Mouse (Mus musculus): ENCODE data around the gene Eefsec.

Eefsec gene

GRCm38 (mm10) chr6:88412604-88413003 lies 33.7 kb downstream of the Eefsec start:
- peak; percentile 19 for DNase-seq

- no peak for DNase-seq
Observed at GRCm38 (mm10) chr6:88409492-88409891, 36.8 kb downstream of the Eefsec start.

GRCm38 (mm10) chr6:88400451-88400850 lies 45.9 kb downstream of the Eefsec start:
- DNase-seq, result no peak

- DNase-seq, result no peak
Observed at GRCm38 (mm10) chr6:88397985-88398384, 48.4 kb downstream of the Eefsec start.

DNA sequence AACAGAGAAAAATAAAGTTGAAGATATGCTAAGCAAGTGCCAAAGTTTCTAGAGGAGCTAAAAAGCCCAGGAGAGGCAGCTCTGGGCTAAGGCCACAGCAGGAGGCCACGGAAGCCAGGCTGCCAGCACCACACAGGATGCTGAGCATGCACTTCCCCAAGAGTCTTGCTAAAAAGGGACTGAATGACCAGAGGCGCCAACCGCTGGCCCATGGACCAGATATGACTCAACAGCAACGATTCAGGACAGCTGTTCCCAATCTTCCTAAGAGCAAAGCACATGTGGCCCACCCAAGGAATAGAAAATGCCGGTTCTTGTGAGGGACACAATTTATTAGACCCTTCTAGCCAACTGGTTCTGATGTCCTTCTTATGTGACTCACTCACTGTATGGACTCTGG lies 57.4 kb downstream of the Eefsec start:
- no peak for DNase-seq

DNA sequence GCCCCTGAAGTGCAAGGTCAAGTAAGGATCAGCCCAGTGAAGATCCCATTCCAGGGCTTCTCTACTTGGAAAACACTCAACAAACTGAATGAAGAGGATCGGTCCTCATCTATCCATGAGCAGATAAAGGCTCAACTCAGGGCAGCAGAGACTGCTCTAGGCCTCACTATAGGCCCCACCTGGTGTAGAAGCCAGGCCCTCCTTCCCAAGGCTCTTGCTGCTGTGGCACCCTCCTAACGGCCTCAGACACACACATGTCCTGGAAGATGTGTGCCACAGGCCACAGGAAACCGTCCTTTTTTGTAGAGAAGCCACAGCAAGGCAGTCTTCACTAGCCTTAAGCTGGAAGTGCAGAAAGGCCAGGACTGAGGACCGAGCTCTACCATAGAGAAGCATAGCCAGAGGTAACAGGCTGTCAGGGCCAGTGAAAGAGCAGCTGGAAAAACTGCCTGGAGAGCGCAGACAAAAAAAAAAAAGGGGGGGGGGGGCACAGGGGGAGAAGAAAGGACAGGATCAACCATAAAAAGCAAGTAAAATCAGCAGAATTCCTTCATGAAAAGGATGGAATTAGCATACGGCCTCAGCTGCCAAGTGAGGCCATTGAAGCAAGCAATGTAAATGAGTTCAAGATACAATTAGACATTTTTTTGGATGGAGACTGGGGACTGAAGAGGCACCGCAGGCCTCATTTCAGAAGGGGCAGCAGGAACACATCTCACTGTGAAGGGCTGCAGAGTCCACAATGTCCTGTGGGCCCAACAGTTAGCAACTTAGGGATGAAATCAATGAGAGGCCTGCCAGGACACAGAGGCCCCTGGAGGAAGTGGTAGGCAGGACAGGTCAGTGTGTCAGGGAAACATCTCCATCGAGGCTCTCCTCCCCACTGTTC lies 58.3 kb downstream of the Eefsec start:
- no peak for DNase-seq

DNA sequence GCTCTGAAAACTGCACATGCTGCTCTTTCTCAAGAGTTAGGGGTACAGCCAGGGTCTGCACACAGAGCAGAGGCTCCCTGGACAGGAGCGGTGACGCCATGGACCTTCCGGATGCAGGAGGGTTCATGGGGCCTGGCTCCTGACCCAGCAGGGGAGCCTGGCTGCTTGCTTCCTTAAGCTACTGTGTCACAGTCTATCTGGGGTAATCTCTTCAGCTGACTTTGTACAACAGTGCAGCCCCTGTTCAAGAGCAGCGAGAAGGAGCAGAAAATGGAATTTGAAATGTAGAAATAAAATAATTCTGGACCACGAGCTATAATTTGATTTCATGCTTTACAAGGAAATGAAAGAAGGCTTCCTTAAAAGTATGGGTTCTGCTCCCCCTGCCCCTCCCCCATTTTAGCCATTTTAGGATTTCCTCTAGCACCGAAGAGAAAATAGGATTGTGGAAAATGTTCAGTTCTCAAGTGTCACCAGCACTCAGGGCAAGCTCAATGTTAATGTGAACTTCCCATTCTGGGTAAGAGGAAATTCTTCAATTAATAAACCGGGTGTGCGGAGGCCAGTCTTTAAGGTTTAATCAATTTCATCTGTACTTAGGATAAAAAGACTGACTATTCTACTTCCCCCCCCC lies 61.8 kb downstream of the Eefsec start:
- DNase-seq, result no peak

- DNase-seq, result no peak
Observed at GRCm38 (mm10) chr6:88383734-88384133, 62.6 kb downstream of the Eefsec start.

DNA sequence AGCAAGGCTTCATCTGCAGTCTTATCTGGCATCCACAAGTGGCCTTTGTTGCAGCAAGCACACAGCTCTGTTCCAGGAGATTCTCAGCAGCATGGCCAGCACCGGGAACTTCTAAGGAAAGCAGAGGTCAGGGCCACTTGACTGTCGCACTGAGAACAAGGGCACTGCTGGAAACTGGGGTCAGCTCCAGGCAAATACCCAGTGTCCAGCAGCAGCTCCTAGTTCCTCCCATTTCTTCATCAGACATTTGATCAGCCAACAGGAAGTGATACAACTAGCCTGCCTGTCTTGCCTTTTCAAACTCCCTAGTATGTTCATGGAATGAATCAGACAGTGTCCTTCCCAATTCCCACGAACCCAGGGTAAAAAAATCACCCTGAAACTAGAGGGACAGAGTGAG lies 66.6 kb downstream of the Eefsec start:
- no peak for DNase-seq

- no peak for DNase-seq
Observed at GRCm38 (mm10) chr6:88378829-88379228, 67.5 kb downstream of the Eefsec start.

DNA sequence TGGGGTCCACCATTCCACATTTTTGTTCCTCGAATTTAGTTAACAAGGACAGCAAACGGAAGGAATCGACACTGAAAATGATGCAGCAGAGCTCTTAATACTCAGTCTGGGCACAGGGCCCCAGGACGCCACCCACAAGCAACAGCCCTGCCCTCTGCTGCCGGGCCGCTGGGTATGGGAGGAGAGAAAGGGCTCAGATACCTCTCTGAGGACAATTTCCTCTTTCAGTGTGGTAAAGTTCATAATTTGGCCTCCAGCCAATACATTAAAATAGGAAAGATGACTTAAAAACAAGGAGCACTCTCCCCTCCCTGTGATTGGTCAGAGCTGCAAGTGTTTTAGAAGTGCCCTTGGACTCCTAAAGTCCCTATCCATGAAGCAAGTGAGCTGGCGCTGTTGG lies 72.1 kb downstream of the Eefsec start:
- DNase-seq, result no peak

DNA sequence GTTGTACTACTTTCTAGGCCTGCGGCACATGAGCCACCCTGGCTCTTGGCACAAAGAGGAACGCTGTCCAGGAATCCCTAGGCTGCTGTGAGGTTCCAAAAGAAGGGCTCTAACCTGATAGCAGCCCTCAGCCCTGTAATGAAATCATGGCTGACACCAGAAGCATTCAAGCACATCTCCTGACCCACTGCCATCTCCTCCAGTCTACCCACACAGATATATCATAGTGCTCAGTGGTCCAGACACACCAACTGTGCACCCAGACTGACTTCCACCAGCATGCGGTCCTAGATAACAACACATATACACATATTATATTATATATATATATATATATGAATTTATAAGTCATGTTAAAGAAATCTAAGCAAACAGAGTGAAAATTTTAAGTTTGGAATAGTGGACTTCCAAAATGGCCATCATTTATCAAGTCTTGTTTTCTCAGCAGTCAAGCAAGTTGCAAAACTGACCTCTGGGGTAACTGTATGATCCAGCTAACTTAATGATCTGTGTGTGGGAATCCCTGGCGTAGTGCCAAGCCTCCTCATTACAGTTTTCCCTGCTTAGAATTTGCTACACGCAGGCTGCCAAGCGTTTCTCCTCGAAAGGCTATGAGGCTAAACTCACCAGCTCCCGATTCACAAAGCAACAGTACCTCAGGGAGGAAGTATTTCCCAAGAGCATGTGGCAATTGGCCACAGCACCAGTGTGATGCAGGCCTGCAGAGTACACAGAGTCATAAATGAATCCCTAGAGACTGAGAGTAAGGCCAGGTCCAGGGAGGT lies 76.3 kb downstream of the Eefsec start:
- no peak for DNase-seq

DNA sequence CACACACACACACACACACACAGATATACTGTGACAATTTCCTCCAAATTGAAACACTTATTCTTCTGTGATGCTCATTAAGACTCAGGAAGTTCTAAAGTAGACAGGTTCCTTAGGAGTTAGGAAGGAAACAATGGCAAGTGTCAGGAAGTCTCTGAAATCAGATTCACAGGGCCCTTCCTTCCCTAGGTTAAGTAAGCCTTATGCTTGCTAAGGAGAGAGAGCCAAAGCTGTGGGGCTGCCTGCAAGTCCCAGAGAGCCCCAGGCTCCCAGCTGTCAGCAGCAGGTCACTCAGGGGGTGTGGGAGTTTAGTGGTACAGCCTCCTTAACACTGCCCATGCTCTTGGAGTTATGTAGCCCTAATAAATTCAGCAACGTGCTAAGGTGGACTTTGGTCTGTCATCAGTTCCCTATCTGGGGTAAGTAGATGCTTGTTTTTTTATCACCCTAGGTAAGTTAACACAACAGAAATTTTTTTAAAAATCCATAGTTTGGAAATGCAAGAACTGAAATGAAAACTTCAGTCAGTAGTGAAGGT lies 82.8 kb downstream of the Eefsec start:
- no peak for DNase-seq

DNA sequence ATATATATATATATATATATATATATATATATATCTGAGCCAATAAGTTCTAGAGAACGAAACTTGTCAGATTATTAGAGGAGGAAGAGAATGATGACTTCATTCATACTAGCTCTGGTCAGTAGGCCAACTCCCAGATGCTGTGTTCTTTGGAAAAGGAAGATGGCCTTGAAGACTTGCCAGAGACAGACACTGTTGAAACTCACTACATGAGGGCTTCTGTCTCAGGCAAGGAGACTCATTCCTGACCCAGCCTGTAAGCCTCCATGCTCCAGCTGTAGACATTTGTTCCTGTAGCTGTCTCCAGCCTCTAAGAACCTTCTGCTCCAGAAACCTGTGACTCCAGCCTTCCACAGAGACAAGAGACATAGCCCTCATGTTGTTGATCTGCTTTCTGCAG lies 85.2 kb downstream of the Eefsec start:
- DNase-seq, result no peak

GRCm38 (mm10) chr6:88358210-88358609 lies 88.1 kb downstream of the Eefsec start:
- DNase-seq, result no peak

GRCm38 (mm10) chr6:88355866-88356265 lies 90.5 kb downstream of the Eefsec start:
- DNase-seq, result no peak

DNA sequence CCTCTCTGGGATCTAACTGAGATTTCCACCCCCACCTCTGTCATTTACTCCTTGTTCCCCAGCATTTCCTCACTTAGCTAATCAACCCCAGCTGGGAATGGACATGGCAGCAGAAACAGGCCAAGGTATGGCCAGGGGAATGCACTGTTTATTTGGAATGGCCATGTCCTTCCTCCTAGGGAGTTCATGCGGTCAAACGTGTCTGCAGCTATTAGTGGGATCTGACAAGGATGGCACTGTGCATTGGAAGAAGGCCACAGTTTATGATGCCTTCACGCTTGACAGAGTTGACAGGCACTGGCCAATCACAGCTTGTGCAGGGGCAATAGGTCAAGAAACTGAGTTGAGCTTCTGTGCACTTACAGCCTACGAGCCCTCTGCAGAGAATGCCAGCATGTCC lies 93.8 kb downstream of the Eefsec start:
- DNase-seq, result no peak

GRCm38 (mm10) chr6:88346776-88347175 lies 99.6 kb downstream of the Eefsec start:
- DNase-seq, result no peak

DNA sequence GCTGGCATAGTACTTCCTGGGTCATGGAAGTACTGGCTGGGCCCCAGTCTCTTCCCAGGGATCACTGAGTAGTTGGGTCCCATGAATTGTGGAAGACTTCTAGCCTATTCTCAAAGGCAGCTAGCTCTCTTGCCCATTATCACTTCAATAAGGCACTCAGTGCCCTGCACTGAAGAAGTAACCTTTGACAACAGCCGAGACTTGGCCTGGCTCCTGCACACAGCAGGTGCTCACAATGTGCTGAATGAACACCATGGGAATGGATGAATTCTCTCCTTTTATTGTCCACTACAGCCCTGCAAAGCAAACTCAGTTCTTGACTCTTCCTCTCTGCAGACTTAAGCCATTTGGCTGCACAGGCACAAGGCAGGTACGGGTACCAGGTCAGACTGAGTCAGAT lies 101.0 kb downstream of the Eefsec start:
- DNase-seq, result no peak

DNA sequence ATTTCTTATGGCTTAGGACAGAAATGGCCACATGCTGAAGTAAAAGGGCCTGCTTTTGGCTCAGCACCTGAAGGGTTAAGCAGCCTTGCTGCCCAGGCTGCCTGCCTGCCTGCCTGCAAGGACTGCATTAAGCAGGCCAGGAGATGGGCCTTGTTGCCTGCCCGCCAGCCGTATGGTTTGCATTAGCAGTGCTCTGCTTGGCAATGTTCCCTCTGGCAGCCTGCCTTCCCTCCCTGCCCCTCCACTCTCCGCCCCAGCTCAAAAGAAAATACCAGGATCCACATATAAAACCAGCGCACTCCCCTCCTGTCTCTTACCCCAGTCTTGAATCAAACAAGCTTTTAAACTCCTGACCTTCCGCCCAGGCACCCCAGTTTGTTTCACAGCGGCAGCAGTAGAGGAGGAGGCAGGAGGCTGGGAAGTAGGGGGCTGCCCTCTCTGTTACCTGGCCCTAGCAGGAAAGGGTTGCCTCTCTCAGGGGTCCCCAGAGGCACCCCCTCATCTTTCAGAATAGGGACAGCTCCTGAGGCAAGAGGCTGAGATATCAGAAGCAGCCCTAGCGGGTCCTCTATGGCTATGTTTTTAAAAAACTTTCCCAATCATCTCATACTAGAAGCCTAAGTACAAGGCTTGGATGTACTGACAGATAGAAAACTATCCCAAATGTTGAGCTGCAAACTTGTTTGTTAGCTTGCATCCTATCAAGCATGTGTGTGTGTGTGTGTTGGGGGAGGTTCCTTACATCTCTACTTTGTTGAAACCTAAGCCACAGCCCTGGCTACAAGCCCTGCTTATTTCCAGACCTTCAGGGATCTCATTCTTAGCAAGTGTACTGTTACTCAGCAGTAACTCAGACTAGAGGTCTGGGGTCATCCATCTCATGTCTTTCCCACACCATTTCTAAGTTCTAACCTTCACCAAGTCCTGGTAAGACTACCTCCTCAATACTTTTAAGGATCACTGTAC lies 102.6 kb downstream of the Eefsec start:
- DNase-seq, result peak; percentile 73

DNA sequence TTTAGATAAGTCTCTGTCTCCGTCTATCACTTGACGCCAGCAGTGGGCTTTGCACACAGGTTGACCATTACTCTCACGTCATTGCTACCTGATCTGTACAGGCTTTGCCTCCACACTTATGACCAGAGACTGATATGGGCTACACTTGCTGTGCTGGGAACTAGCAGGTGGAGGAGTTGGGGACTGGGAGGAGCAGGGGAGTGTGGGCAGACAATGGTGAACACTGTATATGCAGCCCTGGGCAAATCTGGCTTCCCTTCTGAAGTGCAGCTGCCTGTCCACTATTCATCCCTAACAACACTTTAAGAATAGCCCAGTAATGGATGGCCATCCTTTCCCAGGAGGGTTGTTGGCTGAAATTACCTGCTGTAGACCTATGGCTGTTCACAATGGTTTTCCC lies 103.4 kb downstream of the Eefsec start:
- DNase-seq, result no peak

- DNase-seq, result no peak
Observed at GRCm38 (mm10) chr6:88341182-88341581, 105.2 kb downstream of the Eefsec start.
